Mouse (Mus musculus): ENCODE data around the gene Bbof1. TPM values are rescaled to one million over a fixed set of nuclear protein-coding genes. Genes with fewer than 3 reads are reported as not detected.

Gene Bbof1
- polyA plus RNA-seq, 1 experiment from 2014 or later: 0.81 TPM

DNA sequence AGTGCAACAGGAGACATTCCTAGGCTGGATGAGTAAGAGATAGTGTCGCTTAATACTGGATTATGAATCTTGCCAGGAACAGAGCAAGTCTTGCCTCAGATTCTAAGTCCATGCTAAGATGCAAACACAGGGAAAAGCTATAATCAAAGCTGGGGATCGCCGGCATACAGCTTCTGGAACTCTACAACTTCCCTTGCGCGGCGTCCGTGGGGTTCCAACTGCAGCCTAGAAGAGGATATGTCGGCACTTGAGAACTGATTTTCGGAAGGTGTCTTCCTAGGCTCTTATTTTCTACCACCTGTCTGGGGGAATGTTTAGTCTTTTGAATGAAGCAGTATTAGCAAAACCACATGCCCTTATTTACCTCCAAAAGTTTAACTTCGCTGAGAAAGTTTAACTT, 41.0 kb downstream of the Bbof1 start:
- Histone ChIP-seq H3K4me3 (ENCODE audit: low read depth, low read length) (no peak overlapping the region), H3K9me3 (ENCODE audit: control insufficient read depth, low read length) (no peaks in the 10 kb centered on the region), H3K27ac (ENCODE audit: low read depth, low read length) (no peak overlapping the region), H3K4me1 (ENCODE audit: control insufficient read depth, insufficient read depth, low read length) (peaks cover 11% of the 10 kb centered on the region), H3K27me3 (ENCODE audit: control insufficient read depth, insufficient read depth, low read length) (no peaks in the 10 kb centered on the region), H3K9ac (ENCODE audit: low read length) (peak overlapping the region; percentile 55; the same call in 1 of the 2 replicates), H3K4me2 (peak overlapping the region; percentile 83), H3K36me3 (ENCODE audit: control insufficient read depth, insufficient read depth, low read length) (no peaks in the 10 kb centered on the region)
- 52% methylated on average over 10 of the region's 10 CpGs for WGBS
- ATAC-seq (ENCODE audit: low FRiP score) (no peak), DNase-seq (ENCODE audit: low spot score, missing footprints) (no peak)

DNA sequence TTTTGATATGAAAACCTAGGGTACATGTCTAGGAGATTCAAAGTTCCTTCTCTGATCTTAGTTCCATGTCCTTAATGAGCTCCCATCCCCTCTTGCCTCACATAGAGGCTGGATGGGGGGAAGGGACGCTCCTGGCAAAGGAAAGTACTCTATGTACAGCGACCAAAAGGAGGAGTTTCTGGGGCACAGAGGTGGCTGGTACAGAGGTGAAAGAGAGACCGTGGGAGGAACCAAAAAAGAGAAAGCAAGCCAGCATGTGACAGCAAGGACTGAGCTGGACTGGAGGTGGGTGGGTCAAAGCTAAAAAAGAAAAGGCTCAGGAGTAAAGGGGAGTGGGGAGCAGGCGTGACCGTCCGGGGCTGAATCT, 41.5 kb downstream of the Bbof1 start:
- Histone ChIP-seq H3K4me1 (ENCODE audit: control insufficient read depth, insufficient read depth, low read length) (peaks cover 11% of the 10 kb centered on the region), H3K27ac (ENCODE audit: low read depth, low read length) (no peak overlapping the region)
- no peak for ATAC-seq (ENCODE audit: low FRiP score)

DNA sequence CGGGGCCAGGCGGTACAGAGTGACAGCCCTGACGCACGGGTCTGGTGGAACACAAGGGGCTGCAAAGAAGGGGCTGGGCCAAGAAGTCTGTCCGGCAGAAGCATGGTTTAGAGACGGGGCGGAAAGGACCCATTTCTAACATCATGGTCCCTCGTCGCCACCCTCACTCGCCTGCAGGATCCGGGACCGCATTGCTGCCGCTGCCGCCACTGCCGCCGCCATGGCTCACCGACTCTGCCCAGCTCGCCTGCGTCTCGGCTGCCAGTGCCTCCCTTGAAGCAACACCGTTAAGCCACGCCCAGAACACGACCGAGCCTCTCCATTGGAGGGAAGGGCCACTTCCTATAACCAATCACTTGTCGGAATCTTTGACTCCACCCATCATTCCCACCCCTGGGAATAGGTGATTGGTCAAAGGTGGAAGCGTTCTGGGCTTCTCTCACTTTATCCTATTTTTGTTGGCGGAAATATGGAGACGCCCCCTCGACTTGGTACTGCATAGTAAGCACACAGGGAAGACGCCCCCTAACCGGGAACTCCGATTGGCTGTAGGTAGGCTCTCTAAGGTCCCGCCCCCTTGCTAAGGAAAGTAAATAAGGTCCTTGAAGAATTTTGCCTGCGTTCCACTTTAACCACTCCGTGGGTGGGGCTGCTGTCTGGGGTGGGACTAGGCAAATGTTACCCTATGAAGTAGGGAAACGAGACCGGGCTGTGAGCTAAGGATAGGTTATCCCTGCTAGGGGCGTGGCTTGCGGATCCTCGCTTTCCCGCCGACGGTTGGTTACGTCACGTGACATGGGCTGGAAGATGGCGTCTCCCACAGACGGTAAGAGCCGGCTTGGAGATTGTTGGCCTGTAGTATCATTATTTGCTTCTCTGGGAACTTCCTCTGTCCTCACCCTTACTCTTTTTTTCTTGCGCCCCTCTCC, 42.1 kb downstream of the Bbof1 start, which contains the start of the genes Aldh6a1 and Lin52:
Gene Aldh6a1 (minus strand): TSS at position 287 of the 929 bp plus-strand sequence.
Gene Lin52 (plus strand): TSS at position 705 of the 929 bp plus-strand sequence.
- Histone ChIP-seq H3K4me1 (ENCODE audit: control insufficient read depth, insufficient read depth, low read length) (peaks cover 11% of the 10 kb centered on the region), H3K4me3 (ENCODE audit: low read depth, low read length) (peak within 1 kb of the TSS; percentile 73), H3K4me2 (peak within 1 kb of the TSS; percentile 94), H3K27ac (ENCODE audit: low read depth, low read length) (peak within 1 kb of the TSS; percentile 5; the same call in 1 of the 2 replicates), H3K27me3 (ENCODE audit: control insufficient read depth, insufficient read depth, low read length) (no peaks in the 10 kb centered on the region), H3K9me3 (ENCODE audit: control insufficient read depth, low read length) (no peaks in the 10 kb centered on the region), H3K36me3 (ENCODE audit: control insufficient read depth, insufficient read depth, low read length) (no peaks in the 10 kb centered on the region), H3K9ac (ENCODE audit: low read length) (peak within 1 kb of the TSS; percentile 79)
- under 1% methylated on average over 49 of the region's 49 CpGs for WGBS
- DNase-seq (ENCODE audit: low spot score, missing footprints) (peak; percentile 98), ATAC-seq (ENCODE audit: low FRiP score) (peak; percentile 98)

More for the DNA sequence above, 41.5 kb downstream of the Bbof1 start:
- peak overlapping the region; percentile 73 for H3K4me3 ChIP-seq (ENCODE audit: low read depth, low read length)
- no peaks in the 10 kb centered on the region for H3K9me3 ChIP-seq (ENCODE audit: control insufficient read depth, low read length)
- no peaks in the 10 kb centered on the region for H3K36me3 ChIP-seq (ENCODE audit: control insufficient read depth, insufficient read depth, low read length)
- peak overlapping the region; percentile 83 for H3K4me2 ChIP-seq
- H3K9ac ChIP-seq (ENCODE audit: low read length): peak overlapping the region; percentile 55
- no peaks in the 10 kb centered on the region for H3K27me3 ChIP-seq (ENCODE audit: control insufficient read depth, insufficient read depth, low read length)
- no peak for DNase-seq (ENCODE audit: low spot score, missing footprints)
- WGBS: under 1% methylated on average over 6 of the region's 6 CpGs

DNA sequence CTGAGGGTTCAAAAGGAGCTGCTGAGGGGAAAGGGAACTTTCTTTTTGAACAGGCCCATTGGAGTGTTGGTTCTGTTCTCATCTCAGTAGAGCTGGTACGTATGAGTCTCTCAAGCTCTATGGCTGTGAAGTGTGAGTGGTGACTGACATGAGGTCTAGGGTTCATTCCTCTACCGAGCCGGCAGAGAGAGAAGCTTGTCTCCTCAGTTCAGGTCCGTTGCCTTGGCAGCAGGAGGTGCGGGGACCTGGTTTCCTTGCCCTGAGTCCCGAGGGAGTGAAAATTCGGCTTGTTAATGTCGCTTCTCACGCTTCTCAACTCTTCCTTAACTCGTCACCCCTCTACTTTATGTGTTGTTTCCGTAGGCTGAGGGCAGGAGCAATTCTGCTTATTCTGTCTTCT, 42.9 kb downstream of the Bbof1 start:
- Histone ChIP-seq H3K9me3 (ENCODE audit: control insufficient read depth, low read length) (no peaks in the 10 kb centered on the region), H3K9ac (ENCODE audit: low read length) (peak overlapping the region; percentile 79), H3K36me3 (ENCODE audit: control insufficient read depth, insufficient read depth, low read length) (no peaks in the 10 kb centered on the region), H3K27me3 (ENCODE audit: control insufficient read depth, insufficient read depth, low read length) (no peaks in the 10 kb centered on the region), H3K4me2 (peak overlapping the region; percentile 94), H3K4me3 (ENCODE audit: low read depth, low read length) (peak overlapping the region; percentile 73), H3K27ac (ENCODE audit: low read depth, low read length) (no peak overlapping the region), H3K4me1 (ENCODE audit: control insufficient read depth, insufficient read depth, low read length) (peaks cover 11% of the 10 kb centered on the region)
- ATAC-seq (ENCODE audit: low FRiP score): no peak
- no peak for DNase-seq (ENCODE audit: low spot score, missing footprints)
- WGBS: 3% methylated on average over 11 of the region's 11 CpGs

DNA sequence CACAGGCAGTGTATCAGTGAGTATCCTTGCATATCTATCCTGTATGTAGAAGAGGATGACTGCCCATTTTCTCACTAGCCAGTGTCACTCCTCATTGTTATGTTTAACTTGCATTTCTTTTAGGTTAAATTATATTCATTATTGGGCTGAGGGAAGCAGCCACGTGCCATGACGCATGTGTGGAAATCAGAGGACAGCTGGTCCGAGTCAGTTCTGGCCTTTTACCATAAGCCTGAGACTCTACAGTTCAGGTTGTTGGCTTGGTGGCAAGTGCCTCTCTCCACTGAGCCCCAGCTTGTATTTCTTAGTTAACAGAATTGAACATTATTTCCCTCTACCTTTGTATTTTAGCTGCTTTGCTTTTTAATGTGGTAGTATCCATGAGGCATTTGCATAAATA, 48.0 kb downstream of the Bbof1 start:
- ATAC-seq (ENCODE audit: low FRiP score) (no peak), DNase-seq (ENCODE audit: low spot score, missing footprints) (no peak)
- H3K36me3 ChIP-seq (ENCODE audit: control insufficient read depth, insufficient read depth, low read length): peaks cover 4% of the 10 kb centered on the region
- WGBS: 94% methylated on average over 3 of the region's 3 CpGs
- H3K4me3 ChIP-seq (ENCODE audit: low read depth, low read length): no peak overlapping the region
- no peak overlapping the region for H3K4me2 ChIP-seq
- H3K9me3 ChIP-seq (ENCODE audit: control insufficient read depth, low read length): no peaks in the 10 kb centered on the region
- no peaks in the 10 kb centered on the region for H3K27me3 ChIP-seq (ENCODE audit: control insufficient read depth, insufficient read depth, low read length)
- peaks cover 2% of the 10 kb centered on the region for H3K4me1 ChIP-seq (ENCODE audit: control insufficient read depth, insufficient read depth, low read length)
- no peak overlapping the region for H3K27ac ChIP-seq (ENCODE audit: low read depth, low read length)
- no peak overlapping the region for H3K9ac ChIP-seq (ENCODE audit: low read length)

DNA sequence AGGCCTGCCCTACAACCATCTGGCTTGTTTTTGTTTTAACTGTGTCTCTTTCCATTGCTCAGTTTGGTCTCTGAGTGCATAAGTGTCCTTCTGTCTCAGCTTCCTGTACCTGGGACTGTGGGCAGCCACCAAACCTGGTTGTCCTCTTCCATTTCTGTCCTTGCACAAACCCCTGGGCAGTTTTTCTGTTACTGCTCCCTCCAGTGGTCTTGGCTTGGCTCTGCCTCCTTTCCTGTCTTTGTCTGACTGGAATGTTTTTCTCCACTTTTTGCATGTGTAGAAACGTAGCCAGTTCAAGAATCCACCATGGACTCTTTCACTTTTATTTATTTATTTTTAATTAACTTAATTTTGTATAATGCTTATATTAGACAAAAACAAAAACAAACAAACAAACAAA, 51.0 kb downstream of the Bbof1 start:
- H3K36me3 ChIP-seq (ENCODE audit: control insufficient read depth, insufficient read depth, low read length): peaks cover 7% of the 10 kb centered on the region
- H3K4me1 ChIP-seq (ENCODE audit: control insufficient read depth, insufficient read depth, low read length): no peaks in the 10 kb centered on the region
- no peak overlapping the region for H3K4me3 ChIP-seq (ENCODE audit: low read depth, low read length)
- H3K9me3 ChIP-seq (ENCODE audit: control insufficient read depth, low read length): no peaks in the 10 kb centered on the region
- H3K4me2 ChIP-seq: no peak overlapping the region
- H3K27me3 ChIP-seq (ENCODE audit: control insufficient read depth, insufficient read depth, low read length): no peaks in the 10 kb centered on the region
- no peak overlapping the region for H3K27ac ChIP-seq (ENCODE audit: low read depth, low read length)
- ATAC-seq (ENCODE audit: low FRiP score) (no peak), DNase-seq (ENCODE audit: low spot score, missing footprints) (no peak)
- 70% methylated on average over 1 of the region's 1 CpGs for WGBS
- no peak overlapping the region for H3K9ac ChIP-seq (ENCODE audit: low read length)

DNA sequence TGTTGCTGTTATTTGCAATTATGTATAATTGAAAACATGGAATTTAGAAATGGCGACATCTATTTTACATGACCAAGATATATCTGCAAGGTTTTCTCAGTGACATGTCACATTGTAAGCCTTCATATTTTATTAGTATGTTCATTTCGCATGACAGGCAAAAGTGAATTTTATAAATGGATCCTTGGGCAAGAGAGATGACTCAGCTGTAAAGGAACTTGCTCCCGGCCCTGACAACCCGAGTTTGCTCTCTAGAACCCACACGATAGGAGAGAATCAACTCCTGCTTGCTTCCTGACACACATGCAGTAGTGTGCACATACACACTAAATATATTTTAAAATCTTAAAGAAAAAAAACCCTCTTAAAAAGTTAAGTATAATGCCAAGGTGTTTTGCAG, 52.5 kb downstream of the Bbof1 start:
- Histone ChIP-seq H3K9me3 (ENCODE audit: control insufficient read depth, low read length) (no peaks in the 10 kb centered on the region), H3K27ac (ENCODE audit: low read depth, low read length) (no peak overlapping the region), H3K27me3 (ENCODE audit: control insufficient read depth, insufficient read depth, low read length) (no peaks in the 10 kb centered on the region), H3K4me2 (no peak overlapping the region), H3K4me1 (ENCODE audit: control insufficient read depth, insufficient read depth, low read length) (no peaks in the 10 kb centered on the region), H3K4me3 (ENCODE audit: low read depth, low read length) (no peak overlapping the region), H3K9ac (ENCODE audit: low read length) (no peak overlapping the region), H3K36me3 (ENCODE audit: control insufficient read depth, insufficient read depth, low read length) (peaks cover 7% of the 10 kb centered on the region)
- 92% methylated on average over 5 of the region's 5 CpGs for WGBS
- no peak for DNase-seq (ENCODE audit: low spot score, missing footprints)
- no peak for ATAC-seq (ENCODE audit: low FRiP score)

DNA sequence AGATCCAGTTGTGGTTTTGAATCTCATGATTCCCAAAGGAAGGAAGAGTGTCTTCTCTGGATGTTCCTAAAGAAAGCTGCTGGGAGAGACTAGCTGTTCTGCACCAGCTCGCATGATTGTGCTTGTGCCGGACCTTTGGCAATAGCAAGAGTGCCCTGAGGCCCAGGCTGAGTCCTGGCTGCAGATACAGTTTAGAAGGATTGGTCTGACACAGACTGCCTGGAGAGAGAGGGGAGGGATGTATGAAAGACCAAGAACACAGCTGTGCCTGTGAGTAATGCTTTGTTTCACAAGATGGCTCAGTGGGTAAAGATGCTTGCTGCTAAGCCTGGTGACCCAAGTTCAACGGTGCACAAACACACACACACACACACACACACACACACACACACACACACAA, 54.0 kb downstream of the Bbof1 start:
- 90% methylated on average over 3 of the region's 3 CpGs for WGBS
- H3K27me3 ChIP-seq (ENCODE audit: control insufficient read depth, insufficient read depth, low read length): no peaks in the 10 kb centered on the region

DNA sequence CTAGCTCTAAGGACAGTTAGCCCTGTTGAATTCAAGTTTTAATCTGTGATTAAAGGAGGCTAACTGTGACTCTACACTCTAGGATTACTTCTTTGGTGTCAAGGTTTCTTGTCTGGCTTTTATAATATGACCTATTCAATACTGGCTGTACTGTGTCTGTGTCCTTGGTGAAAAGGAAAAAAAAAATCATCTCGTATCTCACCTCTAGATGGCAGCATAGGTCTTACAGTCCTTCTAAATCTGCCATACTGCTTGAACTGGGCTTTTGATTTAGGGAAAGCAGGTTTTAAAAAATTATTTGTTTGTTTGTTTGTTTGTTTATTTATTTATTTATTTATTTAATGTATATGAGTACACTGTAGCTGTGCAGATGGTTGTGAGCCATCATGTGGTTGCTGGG, 59.8 kb downstream of the Bbof1 start:
- WGBS: 3% methylated on average over 1 of the region's 1 CpGs
- no peak for ATAC-seq (ENCODE audit: low FRiP score)
- H3K4me1 ChIP-seq (ENCODE audit: control insufficient read depth, insufficient read depth, low read length): no peaks in the 10 kb centered on the region
- no peak overlapping the region for H3K4me2 ChIP-seq
- H3K27ac ChIP-seq (ENCODE audit: low read depth, low read length): no peak overlapping the region
- H3K4me3 ChIP-seq (ENCODE audit: low read depth, low read length): no peak overlapping the region
- no peak overlapping the region for H3K9ac ChIP-seq (ENCODE audit: low read length)
- no peaks in the 10 kb centered on the region for H3K9me3 ChIP-seq (ENCODE audit: control insufficient read depth, low read length)
- H3K27me3 ChIP-seq (ENCODE audit: control insufficient read depth, insufficient read depth, low read length): no peaks in the 10 kb centered on the region
- peak; percentile 93 for DNase-seq (ENCODE audit: low spot score, missing footprints)
- no peaks in the 10 kb centered on the region for H3K36me3 ChIP-seq (ENCODE audit: control insufficient read depth, insufficient read depth, low read length)

More for the DNA sequence above, 54.0 kb downstream of the Bbof1 start:
- H3K9me3 ChIP-seq (ENCODE audit: control insufficient read depth, low read length): no peaks in the 10 kb centered on the region
- DNase-seq (ENCODE audit: low spot score, missing footprints) (no peak), ATAC-seq (ENCODE audit: low FRiP score) (no peak)
- H3K4me3 ChIP-seq (ENCODE audit: low read depth, low read length): no peak overlapping the region
- H3K9ac ChIP-seq (ENCODE audit: low read length): no peak overlapping the region
- H3K4me2 ChIP-seq: no peak overlapping the region
- H3K36me3 ChIP-seq (ENCODE audit: control insufficient read depth, insufficient read depth, low read length): peaks cover 7% of the 10 kb centered on the region
- no peak overlapping the region for H3K27ac ChIP-seq (ENCODE audit: low read depth, low read length)
- no peaks in the 10 kb centered on the region for H3K4me1 ChIP-seq (ENCODE audit: control insufficient read depth, insufficient read depth, low read length)
